Mouse (Mus musculus) adrenal gland, adult 8-10 months (tissue): Measurements from ENCODE around the gene Zfp804b. TPM values are rescaled to one million over a fixed set of nuclear protein-coding genes. Genes with fewer than 3 reads are reported as not detected.

Source experiments
- total RNA-seq, 4 experiments: library from RNA; stranded (reverse); gene quantifications; 2 replicates each; pipeline ENCODE4 v1.2.4; 2022

Zfp804b gene
- total RNA-seq, 4 experiments from 2014 or later = 0.09 to 0.11 TPM; not detected in 2

Other genes starting within 250 kb of the Zfp804b start
- gene Tex47, start 40.6 kb downstream of the Zfp804b start, total RNA-seq = not detected